Mouse (Mus musculus): ENCODE data around the gene Mif4gd.

The Mif4gd gene

GRCm38 (mm10) chr11:115564961-115565360 is 47.8 kb downstream of the Mif4gd start:
- WGBS = 14% methylated on average over 7 of the region's 7 CpGs

DNA sequence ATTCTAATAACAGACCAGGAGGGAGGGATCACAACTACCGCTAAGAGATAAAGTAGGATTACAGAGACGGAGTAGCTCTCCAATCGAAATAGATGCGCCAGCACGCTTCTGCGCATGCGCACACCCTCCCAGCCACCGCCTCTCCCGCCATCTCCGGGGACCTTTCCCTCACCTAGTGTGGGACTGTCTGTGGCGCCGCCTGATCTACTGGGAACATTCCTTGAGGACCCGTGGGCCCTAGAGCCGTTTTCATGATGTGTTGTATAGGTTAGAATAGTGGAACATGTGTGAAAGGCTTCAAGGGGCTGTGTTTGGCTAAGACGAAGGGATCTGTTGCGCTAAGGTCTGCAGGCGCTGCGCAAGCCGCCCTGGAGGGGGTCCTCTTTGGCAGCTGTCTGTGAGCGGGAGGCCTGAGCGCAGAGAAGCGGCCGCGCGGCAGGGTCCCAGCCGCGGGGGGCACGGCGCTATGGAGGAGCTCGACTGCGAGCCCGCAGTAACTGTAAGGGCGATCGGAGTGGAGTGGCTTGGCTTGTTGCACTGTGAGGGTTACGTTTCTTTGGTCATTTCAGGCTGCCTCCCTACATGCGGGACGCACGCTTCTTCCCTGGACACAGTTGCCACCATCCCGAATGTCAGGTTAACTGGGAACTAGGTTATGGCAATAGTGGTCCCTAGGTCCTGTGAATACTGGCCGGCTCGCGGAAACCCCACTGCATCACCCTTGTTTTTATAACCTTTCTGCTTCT is 48.5 kb downstream of the Mif4gd start, which contains the start of gene Nup85:
Nup85 (plus strand) TSS at position 371 of the 746 bp plus-strand sequence.
- WGBS = under 1% methylated on average over 42 of the region's 42 CpGs

DNA sequence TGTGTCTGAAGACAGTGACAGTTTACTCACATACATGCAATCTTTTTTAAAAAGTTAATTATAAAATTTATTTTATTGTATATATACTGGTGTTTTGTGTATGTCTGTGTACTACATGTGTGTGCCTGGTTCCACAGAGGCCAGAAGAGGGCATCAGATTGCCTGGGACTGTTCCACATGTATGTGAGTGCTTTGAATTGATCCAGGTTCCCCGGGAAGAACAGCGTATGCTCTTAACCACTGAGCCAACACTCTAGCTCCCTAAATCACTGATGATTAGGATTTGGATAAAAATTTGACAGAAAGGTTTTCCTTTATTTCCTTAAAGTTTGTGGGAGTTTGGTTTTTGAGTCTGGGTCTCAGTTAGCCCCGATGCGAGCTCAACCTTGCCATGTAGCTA is 49.4 kb downstream of the Mif4gd start:
- WGBS = 29% methylated on average over 4 of the region's 4 CpGs

All from cerebral cortex, adult 2 months (tissue).